Mouse (Mus musculus) lung, postnatal 0 days (tissue): ENCODE data around the gene B3gnt8.

Experiments
- CTCF ChIP-seq: IDR thresholded peaks from 2 replicates; pipeline ENCODE4 v1.5.1; 2016; ENCODE audit warnings: antibody characterized with exemption, mild to moderate bottlenecking
- EP300 ChIP-seq: IDR thresholded peaks from 2 replicates; pipeline ENCODE4 v1.6.1; 2016; ENCODE audit warnings: antibody characterized with exemption, mild to moderate bottlenecking, control low read depth

- no peak for TF ChIP-seq CTCF
- no peak for TF ChIP-seq EP300
Measured at GRCm38 (mm10) chr7:25649839-25650238, 23.4 kb downstream of the B3gnt8 start.
